Mouse (Mus musculus) olfactory bulb, adult 2 months (tissue): ENCODE results near the gene Siah2.

ENCODE experiments used
- CTCF ChIP-seq: fragments of 200-500 bp; IDR thresholded peaks from 2 replicates; pipeline ENCODE4 v1.5.1; 2012; ENCODE audit warnings: low read depth, mild to moderate bottlenecking, low read length, moderate library complexity; ENCODE audit not compliant: insufficient read depth
- POLR2A ChIP-seq: fragments of 200-500 bp; IDR thresholded peaks from 2 replicates; pipeline ENCODE4 v1.6.1; 2012; ENCODE audit warnings: mild to moderate bottlenecking, low read depth, low read length, moderate library complexity; ENCODE audit not compliant: insufficient read depth

DNA sequence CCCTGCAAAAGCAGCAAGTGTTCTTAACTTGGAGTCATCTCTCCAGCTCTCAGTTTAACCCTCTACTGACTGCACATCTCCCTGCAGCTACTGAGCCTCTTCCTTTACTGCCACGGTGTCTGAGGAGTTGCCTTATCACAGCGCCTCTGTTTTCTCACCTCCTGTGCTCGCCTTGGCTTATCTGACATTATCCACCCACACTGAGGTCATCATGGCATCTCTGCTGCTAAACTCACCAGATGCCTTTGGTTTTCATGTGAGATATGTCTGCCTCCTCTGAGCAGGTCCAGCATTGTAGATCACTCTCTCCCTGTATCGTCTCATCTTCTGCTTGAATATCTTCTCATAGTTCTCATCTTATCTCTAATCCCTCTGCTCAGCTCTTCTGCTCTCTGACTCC lies 41.9 kb downstream of the Siah2 start:
- TF ChIP-seq CTCF (no peak), POLR2A (no peak)
